Mouse (Mus musculus) heart, embryonic 14.5 days (tissue): ENCODE data around the gene Gckr. TPM values are rescaled to one million over a fixed set of nuclear protein-coding genes. Genes with fewer than 3 reads are reported as not detected.
"Not testable (repeated sequence)": the region's sequence is repeated elsewhere in the genome, so short reads cannot be mapped to it uniquely, and the experiment has no call there.

Experiments used
- ATAC-seq: fragments of 200-750 bp; cut with Nextera tagmentation; 2 replicates; pipeline ENCODE4 v1.8.0; 2017; ENCODE audit warnings: low read depth, moderate TSS enrichment; ENCODE audit not compliant: insufficient number of reproducible peaks, insufficient read depth, low FRiP score
- H3K27ac ChIP-seq, 2 experiments: fragments of 200-500 bp in 1 of 2; fragments of 300-500 bp in 1 of 2; sonication (generic) in 1 of 2; replicated peaks in 1 of 2; 2 replicates each; pipeline ENCODE4 v1.5.1; 2012 to 2014; ENCODE audit warnings: low read depth in 2 of 2, low read length in 2 of 2, control low read depth in 1 of 2, mild to moderate bottlenecking in 1 of 2, mixed read lengths in 1 of 2; ENCODE audit not compliant: control insufficient read depth in 1 of 2, insufficient read depth in 1 of 2
- H3K27me3 ChIP-seq: fragments of 300-500 bp; sonication (generic); 2 replicates; pipeline ENCODE4 v1.6.1; 2014; ENCODE audit warnings: mild to moderate bottlenecking, low read length, control low read depth; ENCODE audit not compliant: control insufficient read depth, insufficient read depth
- H3K36me3 ChIP-seq: fragments of 300-500 bp; sonication (generic); 2 replicates; pipeline ENCODE4 v1.6.1; 2014; ENCODE audit warnings: mild to moderate bottlenecking, control low read depth, low read length, mixed read lengths; ENCODE audit not compliant: control insufficient read depth, insufficient read depth
- H3K4me1 ChIP-seq, 2 experiments: fragments of 200-500 bp in 1 of 2; fragments of 300-500 bp in 1 of 2; sonication (generic) in 1 of 2; 2 replicates each; pipeline ENCODE4 v1.6.1; 2012 to 2014; ENCODE audit warnings: low read length in 2 of 2, control low read depth in 1 of 2, mixed read lengths in 1 of 2; ENCODE audit not compliant: control insufficient read depth in 2 of 2, insufficient read depth in 2 of 2
- H3K4me2 ChIP-seq: fragments of 300-500 bp; sonication (generic); 2 replicates; pipeline ENCODE4 v1.6.1; 2014; ENCODE audit warnings: mild to moderate bottlenecking, low read length
- H3K4me3 ChIP-seq, 2 experiments: fragments of 200-500 bp in 1 of 2; fragments of 300-500 bp in 1 of 2; sonication (generic) in 1 of 2; 2 replicates each; pipeline ENCODE4 v1.5.1; 2012 to 2014; ENCODE audit warnings: low read length in 2 of 2, mild to moderate bottlenecking in 2 of 2, control low read depth in 1 of 2, low read depth in 1 of 2, moderate library complexity in 1 of 2; ENCODE audit not compliant: control insufficient read depth in 1 of 2, insufficient read depth in 1 of 2
- H3K9ac ChIP-seq: fragments of 300-500 bp; sonication (generic); 2 replicates; pipeline ENCODE4 v1.6.1; 2014; ENCODE audit warnings: mild to moderate bottlenecking, low read length
- H3K9me3 ChIP-seq: fragments of 300-500 bp; sonication (generic); 2 replicates; pipeline ENCODE4 v1.6.1; 2016; ENCODE audit warnings: low read length, control low read depth; ENCODE audit not compliant: control insufficient read depth
- WGBS: fragments of 180-500 bp; shearing (Covaris S2); extraction: QIAGEN DNeasy Blood & Tissue Kit; methylation state at CpG from one replicate; pipeline ENCODE4 v1.1.7; 2014; 5-methylcytosine and 5-hydroxymethylcytosine counted together
- polyA plus RNA-seq: library from polyadenylated mRNA; unstranded; fragments of >200 nt; fragmentation: Nextera tagmentation; extraction: Ambion mirVana; gene quantifications from 2 replicates; pipeline ENCODE4 v1.2.1, GENCODE M21; 2014

Gene Gckr
- polyA plus RNA-seq, 1 experiment from 2014 or later, result not detected

- H3K4me1 ChIP-seq, result peaks cover 2 to 4% of the 10 kb centered on the region in 2 experiments; a peak in 2 of 4 replicates
- no peaks in the 10 kb centered on the region for H3K27me3 ChIP-seq
- no peaks in the 10 kb centered on the region for H3K36me3 ChIP-seq
- H3K9ac ChIP-seq, result no peak overlapping the region
- WGBS, result 29% methylated on average over 7 of the region's 7 CpGs
- no peak overlapping the region for H3K4me2 ChIP-seq
- H3K9me3 ChIP-seq, result peaks cover 4% of the 10 kb centered on the region; the same call in 1 of the 2 replicates
- ATAC-seq, result no peak
- no peak overlapping the region for H3K4me3 ChIP-seq
- no peak overlapping the region for H3K27ac ChIP-seq
Measured at GRCm38 (mm10) chr5:31328255-31328654, 31.0 kb downstream of the Gckr start.

- 69% methylated on average over 16 of the region's 16 CpGs for WGBS
- not testable (repeated sequence) for H3K4me3 ChIP-seq, ATAC-seq, H3K27me3 ChIP-seq, H3K9ac ChIP-seq, H3K4me2 ChIP-seq, H3K27ac ChIP-seq, H3K36me3 ChIP-seq, H3K9me3 ChIP-seq, H3K4me1 ChIP-seq
Measured at GRCm38 (mm10) chr5:31357586-31357985, 60.3 kb downstream of the Gckr start.

DNA sequence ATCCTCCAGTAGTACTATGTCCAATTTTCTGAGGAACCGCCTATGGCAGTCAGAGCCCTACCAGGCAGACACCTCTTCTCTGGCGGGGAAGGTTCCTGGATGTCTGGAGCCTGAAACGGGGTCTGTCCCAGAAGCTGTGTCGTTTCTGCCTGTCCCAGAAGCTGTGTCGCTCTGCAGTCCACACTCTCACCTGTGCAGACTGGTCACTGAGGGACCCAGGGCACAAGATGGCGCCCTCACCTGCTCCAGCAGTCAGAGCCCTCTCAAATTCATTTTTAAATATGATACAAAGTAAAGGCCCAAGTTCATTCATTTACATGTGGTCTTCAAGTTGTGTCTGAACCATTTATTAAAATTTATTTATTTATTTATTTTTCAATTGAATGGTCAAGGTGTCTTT is 63.7 kb downstream of the Gckr start:
- no peaks in the 10 kb centered on the region for H3K4me1 ChIP-seq
- no peak overlapping the region for H3K4me2 ChIP-seq
- no peak overlapping the region for H3K27ac ChIP-seq
- H3K27me3 ChIP-seq, result no peaks in the 10 kb centered on the region
- no peak for ATAC-seq
- no peaks in the 10 kb centered on the region for H3K9me3 ChIP-seq
- no peak overlapping the region for H3K9ac ChIP-seq
- WGBS, result 63% methylated on average over 6 of the region's 6 CpGs
- H3K4me3 ChIP-seq, result no peak overlapping the region
- no peaks in the 10 kb centered on the region for H3K36me3 ChIP-seq

Other genes with a start within 250 kb of the Gckr start
- 142 and 156 TPM in 2 replicates for gene Atraid, start 249.1 kb upstream of the Gckr start, polyA plus RNA-seq
- gene Slc5a6, start 248.5 kb upstream of the Gckr start, polyA plus RNA-seq, result 6.5 and 7.2 TPM in 2 replicates
- gene Cad, start 242.7 kb upstream of the Gckr start, polyA plus RNA-seq, result 13.3 and 14.3 TPM in 2 replicates
- not detected in 2 replicates for gene Dnajc5g, start 191.2 kb upstream of the Gckr start, polyA plus RNA-seq
- 0.26 and 0.43 TPM in 2 replicates for gene Slc30a3, start 189.2 kb upstream of the Gckr start, polyA plus RNA-seq
- 7.0 and 9.3 TPM in 2 replicates for gene Trim54, start 180.7 kb upstream of the Gckr start, polyA plus RNA-seq
- not detected in 2 replicates for gene Ucn, start 158.6 kb upstream of the Gckr start, polyA plus RNA-seq
- gene Mpv17, start 143.2 kb upstream of the Gckr start, polyA plus RNA-seq, result 98.9 and 111 TPM in 2 replicates
- gene Gm29609, start 117.5 kb upstream of the Gckr start, polyA plus RNA-seq, result 1.1 and 2.0 TPM in 2 replicates
- 39.9 and 42.6 TPM in 2 replicates for gene Gtf3c2, start 117.3 kb upstream of the Gckr start, polyA plus RNA-seq
- gene Snx17, start 104.2 kb upstream of the Gckr start, polyA plus RNA-seq, result 118 and 120 TPM in 2 replicates
- gene Eif2b4, start 104.0 kb upstream of the Gckr start, polyA plus RNA-seq, result 50.7 and 52.5 TPM in 2 replicates
- 3.3 and 4.3 TPM in 2 replicates for gene Zfp513, start 95.1 kb upstream of the Gckr start, polyA plus RNA-seq
- 85.4 and 91.1 TPM in 2 replicates for gene Ppm1g, start 76.8 kb upstream of the Gckr start, polyA plus RNA-seq
- 124 and 125 TPM in 2 replicates for gene Nrbp1, start 56.6 kb upstream of the Gckr start, polyA plus RNA-seq
- 0.41 and 1.1 TPM in 2 replicates for gene Gm9970, start 56.2 kb upstream of the Gckr start, polyA plus RNA-seq
- 4.8 and 5.4 TPM in 2 replicates for gene Krtcap3, start 45.8 kb upstream of the Gckr start, polyA plus RNA-seq
- 22.3 and 28.5 TPM in 2 replicates for gene Ift172, start 6.3 kb upstream of the Gckr start, polyA plus RNA-seq
- 21.7 and 22.8 TPM in 2 replicates for gene Fndc4, start 1.4 kb upstream of the Gckr start, polyA plus RNA-seq
- gene Zfp512, start 155.0 kb downstream of the Gckr start, polyA plus RNA-seq, result 32.7 and 34.4 TPM in 2 replicates
- not detected in 2 replicates for gene 4930548H24Rik, start 188.3 kb downstream of the Gckr start, polyA plus RNA-seq
- 37.9 and 38.8 TPM in 2 replicates for gene Gpn1, start 197.3 kb downstream of the Gckr start, polyA plus RNA-seq
- gene Slc4a1ap, start 229.6 kb downstream of the Gckr start, polyA plus RNA-seq, result 17.6 and 19.5 TPM in 2 replicates
- 16.7 and 16.9 TPM in 2 replicates for gene Supt7l, start 230.4 kb downstream of the Gckr start, polyA plus RNA-seq